Mouse (Mus musculus) hindbrain, embryonic 14.5 days (tissue): Measurements from ENCODE around the gene Mageh1. TPM values are rescaled to one million over a fixed set of nuclear protein-coding genes. Genes with fewer than 3 reads are reported as not detected.
"Not testable (repeated sequence)": the region's sequence is repeated elsewhere in the genome, so short reads cannot be mapped to it uniquely, and the experiment has no call there.

Source experiments
- ATAC-seq: fragments of 200-750 bp; cut with Nextera tagmentation; 2 replicates; pipeline ENCODE4 v1.8.0; 2017; ENCODE audit warnings: moderate number of reproducible peaks, mild to moderate bottlenecking, moderate TSS enrichment, moderate library complexity; ENCODE audit not compliant: low FRiP score
- DNase-seq: peaks from one replicate; pipeline ENCODE4 v3.0.0-alpha.2; 2015; ENCODE audit warnings: low spot score
- H3K27ac ChIP-seq: fragments of 300-500 bp; sonication (generic); 2 replicates; pipeline ENCODE4 v1.5.1; 2014; ENCODE audit warnings: mild to moderate bottlenecking, moderate library complexity
- H3K27me3 ChIP-seq: fragments of 300-500 bp; sonication (generic); 2 replicates; pipeline ENCODE4 v1.6.1; 2014; ENCODE audit warnings: mild to moderate bottlenecking, low read length, mixed read lengths; ENCODE audit not compliant: control insufficient read depth, insufficient read depth
- H3K36me3 ChIP-seq: fragments of 300-500 bp; sonication (generic); replicated peaks from 2 replicates; pipeline ENCODE4 v1.6.1; 2014; ENCODE audit not compliant: control insufficient read depth, insufficient read depth
- H3K4me1 ChIP-seq: fragments of 300-500 bp; sonication (generic); replicated peaks from 2 replicates; pipeline ENCODE4 v1.6.1; 2014; ENCODE audit warnings: antibody characterized with exemption, low read length, mixed read lengths; ENCODE audit not compliant: control insufficient read depth, insufficient read depth
- H3K4me2 ChIP-seq: fragments of 300-500 bp; sonication (generic); replicated peaks from 2 replicates; pipeline ENCODE4 v1.6.1; 2014; ENCODE audit warnings: mild to moderate bottlenecking, moderate library complexity
- H3K4me3 ChIP-seq: fragments of 300-500 bp; sonication (generic); replicated peaks from 2 replicates; pipeline ENCODE4 v1.5.1; 2014; ENCODE audit warnings: mild to moderate bottlenecking, low read length
- H3K9ac ChIP-seq: fragments of 300-500 bp; sonication (generic); 2 replicates; pipeline ENCODE4 v1.6.1; 2014
- H3K9me3 ChIP-seq: fragments of 300-500 bp; sonication (generic); 2 replicates; pipeline ENCODE4 v1.6.1; 2016; ENCODE audit warnings: low read length; ENCODE audit not compliant: control insufficient read depth
- WGBS: fragments of 180-500 bp; shearing (Covaris S2); extraction: QIAGEN DNeasy Blood & Tissue Kit; methylation state at CpG from one replicate; pipeline ENCODE4 v1.1.7; 2014; 5-methylcytosine and 5-hydroxymethylcytosine counted together
- polyA plus RNA-seq: library from polyadenylated mRNA; unstranded; fragments of >200 nt; fragmentation: Nextera tagmentation; extraction: Ambion mirVana; gene quantifications from 2 replicates; pipeline ENCODE4 v1.2.1, GENCODE M21; 2014

The Mageh1 gene
- polyA plus RNA-seq, 1 experiment from 2014 or later: 126 TPM

DNA sequence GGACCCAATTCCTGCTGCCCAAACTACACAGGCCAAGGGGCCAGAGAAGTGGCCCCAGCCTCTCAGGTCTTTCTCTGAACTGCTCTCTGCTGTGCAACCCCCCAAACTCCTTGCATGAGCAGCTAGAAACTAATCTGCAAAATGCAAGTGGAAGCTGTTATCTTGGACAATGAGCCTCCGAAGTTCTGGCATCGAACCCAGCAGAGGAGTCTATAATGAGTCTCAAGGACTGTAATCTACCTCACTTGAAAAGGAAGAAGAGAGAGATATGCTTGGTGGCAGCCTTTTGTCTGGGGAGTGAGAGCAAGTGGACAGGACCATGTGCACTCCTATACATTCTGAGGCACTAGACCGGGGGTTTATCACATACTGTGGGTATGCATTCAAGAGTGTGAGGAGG is 41.3 kb downstream of the Mageh1 start:
- H3K4me1 ChIP-seq, H3K36me3 ChIP-seq, H3K4me3 ChIP-seq, ATAC-seq, H3K27ac ChIP-seq, H3K9me3 ChIP-seq, H3K4me2 ChIP-seq, H3K9ac ChIP-seq, H3K27me3 ChIP-seq, DNase-seq: not testable (repeated sequence)
- no CpG with 5 or more reads among the region's 3 CpGs for WGBS

DNA sequence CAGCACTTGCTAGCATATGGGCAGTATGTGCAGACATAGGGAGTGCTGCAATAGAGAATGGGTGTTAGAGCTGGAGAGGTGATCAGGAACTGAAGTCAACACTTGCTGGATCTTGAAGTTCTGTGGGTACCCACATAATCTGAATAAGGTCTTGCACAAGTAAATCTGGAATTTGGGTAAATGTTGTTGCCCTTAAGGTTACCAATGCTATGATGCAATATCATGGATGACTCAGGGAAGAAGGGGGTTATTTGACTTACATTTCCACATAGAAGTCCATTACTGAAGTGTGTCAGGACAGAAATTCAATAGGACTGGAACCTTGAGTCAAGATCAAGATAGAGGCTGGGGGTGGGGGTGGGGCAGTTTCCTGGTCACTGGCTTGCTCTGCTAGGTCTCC is 47.5 kb downstream of the Mageh1 start:
- H3K4me1 ChIP-seq, DNase-seq, H3K36me3 ChIP-seq, H3K27ac ChIP-seq, H3K9me3 ChIP-seq, H3K4me2 ChIP-seq, H3K27me3 ChIP-seq, ATAC-seq, H3K9ac ChIP-seq, H3K4me3 ChIP-seq: not testable (repeated sequence)

Other genes starting within 250 kb of the Mageh1 start
- gene Usp51, start 31.1 kb downstream of the Mageh1 start, polyA plus RNA-seq: 3.3 and 3.7 TPM in 2 replicates
- gene Foxr2, start 81.2 kb upstream of the Mageh1 start, polyA plus RNA-seq: 1.0 and 1.2 TPM in 2 replicates
- 10.0 TPM in 2 replicates for gene Rragb, start 102.4 kb upstream of the Mageh1 start, polyA plus RNA-seq
- gene Klf8, start 199.9 kb upstream of the Mageh1 start, polyA plus RNA-seq: 5.9 and 7.9 TPM in 2 replicates